Mouse (Mus musculus) G1E (cell line): Measurements from ENCODE around the gene Sclt1. TPM values are rescaled to one million over a fixed set of nuclear protein-coding genes. Genes with fewer than 3 reads are reported as not detected.

ENCODE experiments used
- ATAC-seq: 2 replicates; pipeline ENCODE4 v1.8.0; 2016; ENCODE audit warnings: mild to moderate bottlenecking; ENCODE audit not compliant: insufficient number of reproducible peaks, poor library complexity, low FRiP score, severe bottlenecking; ENCODE audit errors: extremely low read depth
- DNase-seq: peaks from one replicate; pipeline ENCODE4 v3.0.0; 2012; ENCODE audit warnings: low spot score
- H3K27me3 ChIP-seq: 2 replicates; pipeline ENCODE4 v1.6.1; 2012; ENCODE audit warnings: mild to moderate bottlenecking, low read length, inconsistent platforms; ENCODE audit not compliant: insufficient read depth
- H3K36me3 ChIP-seq: replicated peaks from 2 replicates; pipeline ENCODE3; 2012; ENCODE audit warnings: mild to moderate bottlenecking, inconsistent platforms
- H3K4me1 ChIP-seq: 2 replicates; pipeline ENCODE4 v1.6.1; 2012; ENCODE audit warnings: low read depth, low read length, inconsistent platforms, mixed read lengths; ENCODE audit not compliant: insufficient read depth
- H3K4me3 ChIP-seq: 2 replicates; pipeline ENCODE4 v1.5.1; 2012; ENCODE audit warnings: low read depth, mild to moderate bottlenecking, inconsistent platforms, low read length, moderate library complexity, mixed read lengths
- H3K9me3 ChIP-seq: replicated peaks from 2 replicates; pipeline ENCODE4 v1.6.1; 2012; ENCODE audit warnings: inconsistent platforms
- CTCF ChIP-seq: IDR thresholded peaks from 2 replicates; pipeline ENCODE4 v1.5.1; 2012; ENCODE audit warnings: low read depth, low read length, inconsistent platforms, mixed read lengths
- GATA1 ChIP-seq: IDR thresholded peaks from 2 replicates; pipeline ENCODE4 v1.6.1; 2012; ENCODE audit warnings: borderline replicate concordance, low read length, inconsistent platforms, mixed read lengths
- GATA2 ChIP-seq: IDR thresholded peaks from 2 replicates; pipeline ENCODE4 v1.6.1; 2012; ENCODE audit warnings: low read depth, low read length, inconsistent platforms, borderline replicate concordance
- POLR2AphosphoS5 ChIP-seq: IDR thresholded peaks from 2 replicates; pipeline ENCODE4 v1.6.1; 2012; ENCODE audit warnings: low read depth, low read length, inconsistent platforms; ENCODE audit not compliant: insufficient replicate concordance
- TAL1 ChIP-seq: conservative IDR thresholded peaks from 2 replicates; pipeline ENCODE4 v1.6.1; 2012; ENCODE audit warnings: low read depth, low read length, inconsistent platforms, mixed read lengths
- polyA plus RNA-seq: library from polyadenylated mRNA; stranded (reverse); fragments of >175 nt; gene quantifications from 2 replicates; pipeline ENCODE4 v1.2.3, GENCODE M21; 2012
- total RNA-seq, 2 experiments: library from RNA; stranded (forward) in 1 of 2; stranded (reverse) in 1 of 2; fragments of 200-1000 nt in 1 of 2; fragments of >200 nt in 1 of 2; fragmentation: Nextera tagmentation in 1 of 2; gene quantifications; 2 replicates each; pipeline ENCODE4 v1.2.3; 2014 to 2017

The Sclt1 gene
- total RNA-seq (2014; fragmentation: Nextera tagmentation), result 32.2 and 36.5 TPM in 2 replicates
- 18.5 and 21.9 TPM in 2 replicates for total RNA-seq (2017)
- 7.6 and 8.3 TPM in 2 replicates for polyA plus RNA-seq

GRCm38 (mm10) chr3:41742278-41742934, at the start of gene Sclt1, which contains the start of gene D3Ertd751e:
Sclt1 (minus strand) TSS chr3:41742514.
D3Ertd751e (plus strand) TSS chr3:41742611.
- ATAC-seq, result peak; percentile 99
- H3K27me3 ChIP-seq, result no peaks in the 10 kb centered on the region
- TF ChIP-seq POLR2AphosphoS5, result no peak
- no peak for TF ChIP-seq GATA2
- no peak for TF ChIP-seq CTCF
- no peak for TF ChIP-seq GATA1
- TF ChIP-seq TAL1, result no peak
- peaks cover 4% of the 10 kb centered on the region for H3K36me3 ChIP-seq
- H3K4me3 ChIP-seq, result peak within 1 kb of the TSS; percentile 88
- peaks cover 18% of the 10 kb centered on the region for H3K4me1 ChIP-seq
- DNase-seq, result peak; percentile 82
- no peaks in the 10 kb centered on the region for H3K9me3 ChIP-seq

GRCm38 (mm10) chr3:41762091-41762490, 19.8 kb upstream of the Sclt1 start:
- ATAC-seq (no peak), DNase-seq (no peak)
- no peak overlapping the region for H3K4me3 ChIP-seq
- H3K9me3 ChIP-seq, result no peaks in the 10 kb centered on the region
- no peaks in the 10 kb centered on the region for H3K27me3 ChIP-seq
- TF ChIP-seq POLR2AphosphoS5, result no peak
- no peak for TF ChIP-seq GATA1
- TF ChIP-seq CTCF, result no peak
- no peak for TF ChIP-seq TAL1
- TF ChIP-seq GATA2, result no peak
- no peaks in the 10 kb centered on the region for H3K4me1 ChIP-seq
- H3K36me3 ChIP-seq, result peaks cover 3% of the 10 kb centered on the region

GRCm38 (mm10) chr3:41754556-41754955, 12.2 kb upstream of the Sclt1 start:
- ATAC-seq, result no peak
- no peaks in the 10 kb centered on the region for H3K27me3 ChIP-seq
- TF ChIP-seq GATA1 (no peak), POLR2AphosphoS5 (no peak), GATA2 (no peak), CTCF (no peak), TAL1 (no peak)
- H3K36me3 ChIP-seq, result peaks cover 20% of the 10 kb centered on the region
- H3K9me3 ChIP-seq, result no peaks in the 10 kb centered on the region
- H3K4me1 ChIP-seq, result no peaks in the 10 kb centered on the region
- no peak for DNase-seq
- H3K4me3 ChIP-seq, result no peak overlapping the region

- ATAC-seq (peak; percentile 35; the same call in 1 of the 2 replicates), DNase-seq (peak; percentile 3)
- Histone ChIP-seq H3K9me3 (no peaks in the 10 kb centered on the region), H3K27me3 (no peaks in the 10 kb centered on the region), H3K36me3 (peaks cover 5% of the 10 kb centered on the region), H3K4me3 (no peak overlapping the region), H3K4me1 (peaks cover 18% of the 10 kb centered on the region)
- no peak for TF ChIP-seq GATA1
- TF ChIP-seq CTCF, result no peak
- no peak for TF ChIP-seq TAL1
- no peak for TF ChIP-seq POLR2AphosphoS5
- TF ChIP-seq GATA2, result no peak
Measured at GRCm38 (mm10) chr3:41743436-41743835, 1.1 kb upstream of the Sclt1 start.

GRCm38 (mm10) chr3:41741601-41742277, 575 bp downstream of the Sclt1 start:
- H3K4me1 ChIP-seq, result peaks cover 18% of the 10 kb centered on the region
- no peak for ATAC-seq
- DNase-seq, result no peak
- no peak for TF ChIP-seq TAL1
- no peak for TF ChIP-seq POLR2AphosphoS5
- no peak for TF ChIP-seq GATA1
- no peak for TF ChIP-seq GATA2
- no peak for TF ChIP-seq CTCF
- H3K36me3 ChIP-seq, result peaks cover 4% of the 10 kb centered on the region
- peak overlapping the region; percentile 88 for H3K4me3 ChIP-seq
- no peaks in the 10 kb centered on the region for H3K27me3 ChIP-seq
- no peaks in the 10 kb centered on the region for H3K9me3 ChIP-seq

- peaks cover 14% of the 10 kb centered on the region for H3K36me3 ChIP-seq
- DNase-seq, result no peak
- H3K4me1 ChIP-seq, result no peaks in the 10 kb centered on the region
- TF ChIP-seq TAL1 (no peak), GATA2 (no peak), GATA1 (no peak), POLR2AphosphoS5 (no peak), CTCF (no peak)
- no peak for ATAC-seq
- H3K9me3 ChIP-seq, result no peaks in the 10 kb centered on the region
- H3K27me3 ChIP-seq, result no peaks in the 10 kb centered on the region
- H3K4me3 ChIP-seq, result no peak overlapping the region
Measured at GRCm38 (mm10) chr3:41695681-41696080, 46.6 kb downstream of the Sclt1 start.
